Mouse (Mus musculus): ENCODE measurements around the gene Sp9.

Gene Sp9

GRCm38 (mm10) chr2:73271459-73272161, at the start of gene Sp9:
TSS of gene Sp9 (plus strand) at chr2:73271925.
- DNase-seq = peak in 1 of 2 experiments; percentile 31

- no peak for DNase-seq
Measured at GRCm38 (mm10) chr2:73231081-73231480, 40.6 kb upstream of the Sp9 start.

- DNase-seq = no peak
Measured at GRCm38 (mm10) chr2:73241299-73241698, 30.4 kb upstream of the Sp9 start.

- DNase-seq = no peak
Measured at GRCm38 (mm10) chr2:73248701-73249100, 23.0 kb upstream of the Sp9 start.

- no peak for DNase-seq
Measured at GRCm38 (mm10) chr2:73263172-73263765, 8.5 kb upstream of the Sp9 start.

- no peak for DNase-seq
Measured at GRCm38 (mm10) chr2:73263794-73264610, 7.7 kb upstream of the Sp9 start.

GRCm38 (mm10) chr2:73264611-73265195, 7.0 kb upstream of the Sp9 start:
- DNase-seq = no peak

- no peak for DNase-seq
Measured at GRCm38 (mm10) chr2:73266011-73266410, 5.7 kb upstream of the Sp9 start.

GRCm38 (mm10) chr2:73266623-73267022, 5.1 kb upstream of the Sp9 start:
- no peak for DNase-seq

- no peak for DNase-seq
Measured at GRCm38 (mm10) chr2:73267231-73267630, 4.5 kb upstream of the Sp9 start.

GRCm38 (mm10) chr2:73267818-73268217, 3.9 kb upstream of the Sp9 start:
- no peak for DNase-seq

- no peak for DNase-seq
Measured at GRCm38 (mm10) chr2:73268281-73268680, 3.4 kb upstream of the Sp9 start.

- no peak for DNase-seq
Measured at GRCm38 (mm10) chr2:73268836-73269395, 2.8 kb upstream of the Sp9 start.

- no peak for DNase-seq
Measured at GRCm38 (mm10) chr2:73269666-73270065, 2.1 kb upstream of the Sp9 start.

- DNase-seq = peak in 1 of 2 experiments; percentile 21
Measured at GRCm38 (mm10) chr2:73270071-73270592, 1.6 kb upstream of the Sp9 start.

- DNase-seq = peak in 1 of 2 experiments; percentile 25
Measured at GRCm38 (mm10) chr2:73270593-73271458, 899 bp upstream of the Sp9 start.

- DNase-seq = peak in 1 of 2 experiments; percentile 31
Measured at GRCm38 (mm10) chr2:73272351-73273248, 875 bp downstream of the Sp9 start.

GRCm38 (mm10) chr2:73273249-73274118, 1.8 kb downstream of the Sp9 start:
- peak in 1 of 2 experiments; percentile 27 for DNase-seq

- DNase-seq = peak in 1 of 2 experiments; percentile 42
Measured at GRCm38 (mm10) chr2:73274119-73274920, 2.6 kb downstream of the Sp9 start.
